Mouse (Mus musculus) intestine, embryonic 14.5 days (tissue): ENCODE data around the gene Ptprcap. TPM values are rescaled to one million over a fixed set of nuclear protein-coding genes. Genes with fewer than 3 reads are reported as not detected.
A peak's percentile ranks its signal among the peaks of the same experiment; 100 is the strongest.

Source experiments
- ATAC-seq: fragments of 200-750 bp; cut with Nextera tagmentation; replicated peaks from 2 replicates; pipeline ENCODE4 v1.8.0; 2017; ENCODE audit warnings: low read depth, moderate number of reproducible peaks, moderate TSS enrichment, moderate library complexity; ENCODE audit not compliant: low FRiP score, low TSS enrichment
- DNase-seq: peaks from one replicate; pipeline ENCODE4 v3.0.0-alpha.2; 2018; ENCODE audit warnings: low spot score
- H3K27ac ChIP-seq: fragments of 300-500 bp; sonication (generic); 2 replicates; pipeline ENCODE4 v1.5.1; 2014; ENCODE audit warnings: low read depth, mild to moderate bottlenecking, control low read depth
- H3K27me3 ChIP-seq: fragments of 300-500 bp; sonication (generic); replicated peaks from 2 replicates; pipeline ENCODE4 v1.6.1; 2014; ENCODE audit warnings: low read length, control low read depth; ENCODE audit not compliant: control insufficient read depth, insufficient read depth
- H3K36me3 ChIP-seq: fragments of 300-500 bp; sonication (generic); 2 replicates; pipeline ENCODE4 v1.6.1; 2014; ENCODE audit warnings: low read length, control low read depth; ENCODE audit not compliant: control insufficient read depth, insufficient read depth
- H3K4me1 ChIP-seq: fragments of 300-500 bp; sonication (generic); replicated peaks from 2 replicates; pipeline ENCODE4 v1.6.1; 2014; ENCODE audit warnings: low read length, control low read depth, mixed read lengths; ENCODE audit not compliant: control insufficient read depth, insufficient read depth
- H3K4me2 ChIP-seq: fragments of 300-500 bp; sonication (generic); 2 replicates; pipeline ENCODE4 v1.6.1; 2014; ENCODE audit warnings: low read length
- H3K4me3 ChIP-seq: fragments of 300-500 bp; sonication (generic); 2 replicates; pipeline ENCODE4 v1.5.1; 2014; ENCODE audit warnings: low read depth, low read length, control low read depth, mixed read lengths
- H3K9ac ChIP-seq: fragments of 300-500 bp; sonication (generic); 2 replicates; pipeline ENCODE4 v1.6.1; 2014; ENCODE audit warnings: mild to moderate bottlenecking, low read length
- H3K9me3 ChIP-seq: fragments of 300-500 bp; sonication (generic); 2 replicates; pipeline ENCODE4 v1.6.1; 2016; ENCODE audit warnings: low read length, control low read depth; ENCODE audit not compliant: control insufficient read depth
- WGBS: fragments of 180-500 bp; shearing (Covaris S2); extraction: QIAGEN DNeasy Blood & Tissue Kit; methylation state at CpG from one replicate; pipeline ENCODE4 v1.1.7; 2014; 5-methylcytosine and 5-hydroxymethylcytosine counted together
- polyA plus RNA-seq: library from polyadenylated mRNA; unstranded; fragments of >200 nt; fragmentation: Nextera tagmentation; extraction: Ambion mirVana; gene quantifications from 2 replicates; pipeline ENCODE4 v1.2.1, GENCODE M21; 2014

The Ptprcap gene
- polyA plus RNA-seq, 1 experiment from 2014 or later = 3.1 TPM

GRCm38 (mm10) chr19:4148819-4149218 is 4.6 kb upstream of the Ptprcap start:
- 0 out of 2 replicates have a peak, but pooled peaks have one; percentile 14 for ATAC-seq

DNA sequence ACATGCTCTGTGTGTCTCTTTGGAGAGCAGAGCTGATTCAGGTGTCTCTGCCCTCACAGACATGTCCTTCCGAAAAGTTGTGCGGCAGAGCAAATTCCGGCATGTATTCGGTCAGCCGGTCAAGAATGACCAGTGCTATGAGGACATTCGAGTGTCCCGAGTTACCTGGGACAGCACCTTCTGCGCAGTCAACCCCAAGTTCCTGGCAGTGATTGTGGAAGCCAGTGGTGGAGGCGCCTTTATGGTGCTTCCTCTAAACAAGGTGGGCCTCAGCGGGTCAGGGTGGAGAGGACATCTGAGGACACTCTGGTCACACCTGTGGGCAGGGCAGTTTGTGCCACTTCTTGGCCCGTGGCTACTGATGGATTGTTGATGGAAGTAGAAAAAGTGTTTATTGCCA is 4.1 kb upstream of the Ptprcap start:
- no peaks in the 10 kb centered on the region for H3K9me3 ChIP-seq
- WGBS = 83% methylated on average over 11 of the region's 11 CpGs
- no peaks in the 10 kb centered on the region for H3K27me3 ChIP-seq
- peak overlapping the region; percentile 88 for H3K4me3 ChIP-seq
- H3K4me2 ChIP-seq = peak overlapping the region; percentile 59
- H3K36me3 ChIP-seq = peaks cover 32% of the 10 kb centered on the region
- H3K4me1 ChIP-seq = peaks cover 17% of the 10 kb centered on the region
- peak overlapping the region; percentile 83 for H3K9ac ChIP-seq
- no peak for DNase-seq
- no peak for ATAC-seq
- no peak overlapping the region for H3K27ac ChIP-seq

More at GRCm38 (mm10) chr19:4148819-4149218, 4.6 kb upstream of the Ptprcap start:
- Histone ChIP-seq H3K27ac (peak overlapping the region; percentile 43; the same call in 1 of the 2 replicates), H3K4me3 (peak overlapping the region; percentile 88), H3K36me3 (peaks cover 28% of the 10 kb centered on the region), H3K9ac (peak overlapping the region; percentile 83), H3K4me2 (peak overlapping the region; percentile 59), H3K4me1 (peaks cover 17% of the 10 kb centered on the region), H3K27me3 (no peaks in the 10 kb centered on the region), H3K9me3 (no peaks in the 10 kb centered on the region)
- 3% methylated on average over 7 of the region's 8 CpGs for WGBS
- DNase-seq = no peak

DNA sequence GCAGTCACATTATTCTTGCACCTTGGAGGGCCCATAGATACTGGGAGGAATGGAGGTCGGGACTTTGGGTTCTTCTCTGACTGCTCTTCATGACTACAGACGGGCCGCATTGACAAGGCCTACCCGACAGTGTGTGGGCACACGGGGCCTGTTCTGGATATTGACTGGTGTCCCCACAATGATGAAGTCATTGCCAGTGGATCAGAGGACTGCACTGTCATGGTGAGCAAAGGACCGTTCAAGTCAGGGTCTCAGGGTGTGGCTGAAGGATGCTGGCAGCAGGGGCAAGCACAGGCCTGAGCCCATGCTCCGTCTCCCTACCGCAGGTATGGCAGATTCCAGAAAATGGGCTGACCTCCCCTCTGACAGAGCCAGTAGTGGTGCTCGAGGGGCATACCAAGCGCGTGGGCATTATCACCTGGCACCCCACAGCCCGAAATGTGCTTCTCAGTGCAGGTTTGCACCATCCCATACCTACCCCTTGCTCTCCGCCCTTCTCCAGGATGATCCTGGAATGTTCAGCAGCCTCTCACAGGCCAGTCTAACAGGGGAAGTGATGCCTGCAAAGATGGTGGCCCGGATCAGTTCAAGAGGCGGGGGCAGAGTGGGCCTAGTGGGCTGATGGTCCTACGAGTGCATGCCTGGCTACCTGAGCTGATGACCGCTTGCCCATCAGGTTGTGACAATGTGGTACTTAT is 3.5 kb upstream of the Ptprcap start:
- Histone ChIP-seq H3K9me3 (no peaks in the 10 kb centered on the region), H3K9ac (peak overlapping the region; percentile 27; the same call in 1 of the 2 replicates), H3K36me3 (peaks cover 32% of the 10 kb centered on the region), H3K4me2 (peak overlapping the region; percentile 59), H3K27me3 (no peaks in the 10 kb centered on the region), H3K4me3 (0 out of 2 replicates have a peak overlapping the region, but pooled peaks have one; percentile 88), H3K4me1 (peaks cover 17% of the 10 kb centered on the region), H3K27ac (no peak overlapping the region)
- ATAC-seq (no peak), DNase-seq (no peak)
- WGBS = 94% methylated on average over 17 of the region's 17 CpGs

DNA sequence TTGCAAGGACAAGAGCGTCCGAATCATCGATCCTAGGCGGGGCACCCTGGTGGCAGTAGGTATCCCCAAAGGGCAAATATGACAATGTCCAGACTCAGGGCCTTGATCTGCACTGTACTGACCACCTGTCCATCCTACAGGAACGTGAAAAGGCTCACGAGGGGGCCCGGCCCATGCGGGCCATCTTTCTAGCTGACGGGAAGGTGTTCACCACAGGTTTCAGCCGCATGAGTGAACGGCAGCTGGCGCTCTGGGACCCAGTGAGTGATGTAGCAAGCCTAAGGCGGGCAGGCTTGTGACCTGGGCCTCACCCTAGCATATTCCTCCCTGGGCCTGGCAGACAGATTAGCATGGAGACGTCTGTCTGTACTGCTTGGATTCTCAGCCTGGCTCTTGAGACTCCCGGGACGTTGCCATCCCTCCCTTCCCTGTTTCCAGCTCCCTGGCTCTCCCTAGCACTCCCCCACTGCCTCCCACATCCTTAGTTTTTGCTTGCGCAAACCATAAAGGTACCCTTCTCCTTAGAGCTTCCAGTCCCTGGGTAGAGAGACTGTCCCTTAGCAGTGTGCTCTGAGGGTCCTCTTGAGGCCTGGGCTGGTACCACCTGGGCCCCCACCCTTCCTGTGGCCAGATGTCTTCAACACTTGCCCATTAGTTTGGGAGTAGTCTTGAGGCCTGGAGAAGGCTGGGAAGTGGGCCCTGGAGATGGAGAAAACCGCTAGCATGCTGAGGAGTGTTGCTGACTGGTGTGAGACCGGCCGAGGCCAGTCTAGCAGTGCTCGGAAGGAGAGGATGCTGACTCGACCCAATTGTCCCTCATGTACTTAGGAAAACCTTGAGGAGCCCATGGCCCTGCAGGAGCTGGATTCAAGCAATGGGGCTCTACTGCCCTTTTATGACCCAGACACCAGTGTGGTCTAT is 2.6 kb upstream of the Ptprcap start:
- no peak overlapping the region for H3K27ac ChIP-seq
- no peak for ATAC-seq
- no peak overlapping the region for H3K4me2 ChIP-seq
- H3K36me3 ChIP-seq = peaks cover 32% of the 10 kb centered on the region
- no peaks in the 10 kb centered on the region for H3K9me3 ChIP-seq
- no peak overlapping the region for H3K9ac ChIP-seq
- WGBS = 90% methylated on average over 22 of the region's 22 CpGs
- H3K27me3 ChIP-seq = no peaks in the 10 kb centered on the region
- peaks cover 17% of the 10 kb centered on the region for H3K4me1 ChIP-seq
- no peak overlapping the region for H3K4me3 ChIP-seq
- no peak for DNase-seq

DNA sequence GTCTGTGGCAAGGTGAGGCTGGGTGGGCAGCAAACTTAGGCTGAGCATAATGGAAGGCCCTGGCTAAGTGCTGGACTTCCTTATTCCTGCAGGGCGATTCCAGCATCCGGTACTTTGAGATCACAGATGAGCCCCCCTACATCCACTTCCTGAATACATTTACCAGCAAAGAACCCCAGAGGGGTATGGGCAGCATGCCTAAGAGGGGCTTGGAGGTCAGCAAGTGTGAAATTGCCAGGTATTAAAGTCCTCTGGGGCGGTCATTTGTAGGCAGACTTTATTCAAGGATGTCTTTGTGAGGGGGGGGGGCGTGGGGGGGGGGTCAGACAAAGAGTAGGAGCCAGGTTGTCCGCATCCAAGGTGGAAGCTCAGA is 1.9 kb upstream of the Ptprcap start:
- ATAC-seq (no peak), DNase-seq (no peak)
- no peak overlapping the region for H3K27ac ChIP-seq
- no peak overlapping the region for H3K9ac ChIP-seq
- no peak overlapping the region for H3K4me3 ChIP-seq
- peaks cover 37% of the 10 kb centered on the region for H3K36me3 ChIP-seq
- H3K9me3 ChIP-seq = no peaks in the 10 kb centered on the region
- no peak overlapping the region for H3K4me2 ChIP-seq
- 79% methylated on average over 4 of the region's 5 CpGs for WGBS
- H3K4me1 ChIP-seq = peaks cover 17% of the 10 kb centered on the region
- H3K27me3 ChIP-seq = no peaks in the 10 kb centered on the region

GRCm38 (mm10) chr19:4151898-4152297 is 1.5 kb upstream of the Ptprcap start:
- no peaks in the 10 kb centered on the region for H3K9me3 ChIP-seq
- DNase-seq (no peak), ATAC-seq (no peak)
- WGBS = 85% methylated on average over 5 of the region's 5 CpGs
- peaks cover 17% of the 10 kb centered on the region for H3K4me1 ChIP-seq
- H3K36me3 ChIP-seq = peaks cover 41% of the 10 kb centered on the region
- no peak overlapping the region for H3K9ac ChIP-seq
- H3K4me3 ChIP-seq = no peak overlapping the region
- H3K27ac ChIP-seq = no peak overlapping the region
- H3K27me3 ChIP-seq = no peaks in the 10 kb centered on the region
- no peak overlapping the region for H3K4me2 ChIP-seq

GRCm38 (mm10) chr19:4152445-4153231 is 766 bp upstream of the Ptprcap start:
- no peak overlapping the region for H3K4me2 ChIP-seq
- no peak for DNase-seq
- H3K27ac ChIP-seq = no peak overlapping the region
- no peak overlapping the region for H3K4me3 ChIP-seq
- H3K27me3 ChIP-seq = no peaks in the 10 kb centered on the region
- peaks cover 49% of the 10 kb centered on the region for H3K36me3 ChIP-seq
- no peaks in the 10 kb centered on the region for H3K9me3 ChIP-seq
- H3K9ac ChIP-seq = no peak overlapping the region
- peaks cover 17% of the 10 kb centered on the region for H3K4me1 ChIP-seq
- ATAC-seq = no peak
- WGBS = 90% methylated on average over 8 of the region's 8 CpGs
